Mouse (Mus musculus) spleen, adult 2 months (tissue): ENCODE results near the gene Mylk4.

ENCODE experiments used
- CTCF ChIP-seq: fragments of 200-500 bp; IDR thresholded peaks from 2 replicates; pipeline ENCODE4 v1.5.1; 2011; ENCODE audit warnings: mild to moderate bottlenecking, inconsistent platforms; ENCODE audit not compliant: insufficient read depth, insufficient read length, insufficient replicate concordance; ENCODE audit errors: extremely low read depth
- POLR2A ChIP-seq: fragments of 200-500 bp; IDR thresholded peaks from 2 replicates; pipeline ENCODE4 v1.6.1; 2011; ENCODE audit warnings: low read depth, low read length, inconsistent platforms

DNA sequence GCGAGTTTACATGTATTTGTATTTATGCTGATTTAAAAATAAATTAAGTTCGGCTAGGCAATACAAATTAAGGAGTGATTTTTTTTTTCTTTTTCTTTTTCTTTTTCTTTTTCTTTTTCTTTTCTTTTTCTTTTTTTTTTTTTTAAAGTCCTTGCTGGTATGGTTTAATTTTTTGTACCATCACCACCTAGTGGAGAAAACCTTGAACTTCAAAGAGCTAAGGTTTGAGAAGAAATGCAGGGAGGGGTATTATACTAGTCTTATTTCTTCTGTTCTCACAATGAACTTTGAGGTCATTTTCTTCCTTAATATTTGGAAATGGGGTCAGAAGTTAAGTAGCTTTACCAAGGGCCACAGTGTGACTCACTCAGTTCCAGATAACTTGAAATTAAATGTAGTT lies 15.4 kb upstream of the Mylk4 start:
- TF ChIP-seq CTCF (no peak), POLR2A (no peak)
